Mouse (Mus musculus) midbrain, embryonic 10.5 days (tissue): ENCODE measurements at regions not wholly inside any gene's neighbourhood (a gene's known extent, or its start where the extent isn't known, plus 50 kb on each side); places are given as distances from the start of the nearest gene placed in this dataset.
A peak's percentile ranks its signal among the peaks of the same experiment; 100 is the strongest.
"Not testable (repeated sequence)": the region's sequence is repeated elsewhere in the genome, so short reads cannot be mapped to it uniquely, and the experiment has no call there.

Experiments
- DNase-seq: peaks from one replicate; pipeline ENCODE4 v3.0.0-alpha.2; 2017; ENCODE audit warnings: low spot score
- H3K27ac ChIP-seq: fragments of 300-500 bp; sonication (generic); replicated peaks from 2 replicates; pipeline ENCODE4 v1.5.1; 2016; ENCODE audit warnings: mild to moderate bottlenecking
- H3K27me3 ChIP-seq: fragments of 300-500 bp; sonication (generic); 2 replicates; pipeline ENCODE4 v1.6.1; 2016; ENCODE audit warnings: low read depth, mild to moderate bottlenecking; ENCODE audit not compliant: poor library complexity, severe bottlenecking
- H3K36me3 ChIP-seq: fragments of 300-500 bp; sonication (generic); 2 replicates; pipeline ENCODE4 v1.6.1; 2016; ENCODE audit warnings: mild to moderate bottlenecking, moderate library complexity
- H3K4me1 ChIP-seq: fragments of 300-500 bp; sonication (generic); 2 replicates; pipeline ENCODE4 v1.6.1; 2016
- H3K4me3 ChIP-seq: fragments of 300-500 bp; sonication (generic); 2 replicates; pipeline ENCODE4 v1.5.1; 2016; ENCODE audit warnings: mild to moderate bottlenecking, moderate library complexity
- H3K9me3 ChIP-seq: fragments of 300-500 bp; sonication (generic); replicated peaks from 2 replicates; pipeline ENCODE4 v1.6.1; 2016; ENCODE audit warnings: mild to moderate bottlenecking
- WGBS: fragments of 180-500 bp; shearing (Covaris S2); methylation state at CpG from one replicate; pipeline ENCODE4 v1.1.7; 2016; 5-methylcytosine and 5-hydroxymethylcytosine counted together

DNA sequence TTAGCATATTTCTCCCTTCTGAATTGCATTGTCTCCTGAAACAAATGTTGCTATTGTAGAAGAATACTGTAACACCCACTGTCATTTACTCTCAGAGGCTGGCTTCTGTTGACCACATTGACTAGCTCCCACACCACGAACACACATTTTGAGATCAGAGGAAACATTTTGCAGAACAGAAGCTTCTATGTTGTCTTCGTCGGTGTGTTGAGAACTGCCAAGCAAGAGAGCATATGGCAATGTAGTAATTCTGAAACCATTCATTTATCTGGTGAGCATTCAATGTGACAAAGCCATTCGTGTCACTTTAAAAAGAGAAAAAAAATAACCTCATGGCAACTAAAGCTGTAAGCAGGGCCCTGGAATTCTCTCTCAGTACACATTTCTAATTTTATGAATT is 343.9 kb downstream of the Car8 start:
- H3K36me3 ChIP-seq: no peaks in the 10 kb centered on the region
- H3K27ac ChIP-seq: no peak overlapping the region
- no peaks in the 10 kb centered on the region for H3K9me3 ChIP-seq
- H3K4me3 ChIP-seq: no peak overlapping the region
- no peaks in the 10 kb centered on the region for H3K4me1 ChIP-seq
- H3K27me3 ChIP-seq: no peaks in the 10 kb centered on the region
- no peak for DNase-seq
- 93% methylated on average over 4 of the region's 4 CpGs for WGBS

DNA sequence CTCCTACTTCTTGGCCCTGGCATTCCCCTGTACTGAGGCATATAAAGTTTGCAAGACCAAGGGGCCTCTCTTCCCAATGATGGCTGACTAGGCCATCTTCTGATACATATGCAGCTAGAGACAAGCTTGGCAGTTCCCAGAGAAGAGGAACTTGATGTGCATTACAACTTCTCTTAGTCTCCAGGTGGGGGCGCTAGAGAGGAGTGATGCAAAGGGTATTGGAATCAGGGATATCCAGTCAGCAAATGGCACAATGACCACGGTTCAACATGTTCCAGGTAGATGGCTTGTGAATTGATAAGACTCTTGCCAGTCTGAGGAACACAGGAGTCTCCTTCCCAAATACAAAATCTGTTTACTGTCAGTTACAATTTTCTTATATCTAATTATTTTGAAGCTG is 347.7 kb downstream of the Car8 start:
- Histone ChIP-seq H3K4me3 (no peak overlapping the region), H3K27ac (no peak overlapping the region), H3K27me3 (no peaks in the 10 kb centered on the region), H3K4me1 (no peaks in the 10 kb centered on the region), H3K36me3 (no peaks in the 10 kb centered on the region), H3K9me3 (no peaks in the 10 kb centered on the region)
- DNase-seq: no peak
- WGBS: 68% methylated on average over 2 of the region's 2 CpGs

DNA sequence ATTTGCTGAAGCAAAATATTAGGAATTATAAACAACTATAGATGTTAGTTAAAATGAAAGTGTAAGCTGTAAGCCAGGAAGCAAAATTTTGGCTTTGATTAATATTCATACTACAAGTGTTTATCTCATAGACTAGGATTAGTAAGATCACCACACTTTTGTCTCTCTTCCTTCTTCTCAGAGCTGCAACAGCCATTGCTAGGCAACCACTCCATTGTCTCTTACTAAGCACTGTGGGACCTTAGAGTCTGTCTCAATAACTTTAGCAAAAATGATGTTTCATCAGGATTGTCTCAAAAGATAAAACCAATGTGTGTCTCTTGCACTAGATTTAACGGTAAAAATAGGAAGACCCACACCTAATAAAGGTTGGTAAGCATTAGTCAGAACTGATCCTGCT is 384.3 kb downstream of the Car8 start:
- Histone ChIP-seq H3K4me3 (no peak overlapping the region), H3K4me1 (peaks cover 11% of the 10 kb centered on the region), H3K27me3 (no peaks in the 10 kb centered on the region), H3K36me3 (no peaks in the 10 kb centered on the region), H3K27ac (no peak overlapping the region), H3K9me3 (no peaks in the 10 kb centered on the region)
- 67% methylated on average over 1 of the region's 1 CpGs for WGBS
- no peak for DNase-seq

DNA sequence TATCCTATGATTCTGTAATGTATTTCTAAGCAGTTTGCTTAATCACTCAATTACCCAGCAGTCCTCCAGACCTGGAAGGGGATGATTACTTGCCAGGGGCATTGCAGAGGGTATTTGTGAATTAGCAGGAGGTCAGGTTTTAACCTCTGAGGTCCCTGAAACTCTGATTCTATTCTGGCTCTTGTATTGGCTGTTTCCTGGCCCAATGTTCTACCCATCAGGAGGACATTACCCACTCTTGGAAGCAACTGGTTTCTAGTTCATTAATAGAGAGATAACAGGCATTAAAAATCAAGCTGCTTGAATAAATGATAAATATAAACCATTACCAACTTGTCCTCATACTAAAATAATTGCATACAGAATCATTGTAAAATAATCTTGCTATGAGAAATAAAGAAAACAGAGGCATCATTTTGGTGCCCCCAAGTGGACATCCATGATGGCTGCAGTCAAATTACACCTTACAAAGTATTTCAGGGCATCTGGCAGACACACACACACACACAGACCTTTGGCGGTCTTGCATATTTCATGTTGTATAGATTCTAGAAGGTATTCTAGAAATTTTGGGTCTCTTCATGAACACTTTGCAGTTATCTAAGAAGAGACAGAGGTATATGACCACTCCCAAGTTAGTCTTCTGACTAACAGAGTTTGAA is 385.6 kb downstream of the Car8 start:
- DNase-seq: peak; percentile 21

DNA sequence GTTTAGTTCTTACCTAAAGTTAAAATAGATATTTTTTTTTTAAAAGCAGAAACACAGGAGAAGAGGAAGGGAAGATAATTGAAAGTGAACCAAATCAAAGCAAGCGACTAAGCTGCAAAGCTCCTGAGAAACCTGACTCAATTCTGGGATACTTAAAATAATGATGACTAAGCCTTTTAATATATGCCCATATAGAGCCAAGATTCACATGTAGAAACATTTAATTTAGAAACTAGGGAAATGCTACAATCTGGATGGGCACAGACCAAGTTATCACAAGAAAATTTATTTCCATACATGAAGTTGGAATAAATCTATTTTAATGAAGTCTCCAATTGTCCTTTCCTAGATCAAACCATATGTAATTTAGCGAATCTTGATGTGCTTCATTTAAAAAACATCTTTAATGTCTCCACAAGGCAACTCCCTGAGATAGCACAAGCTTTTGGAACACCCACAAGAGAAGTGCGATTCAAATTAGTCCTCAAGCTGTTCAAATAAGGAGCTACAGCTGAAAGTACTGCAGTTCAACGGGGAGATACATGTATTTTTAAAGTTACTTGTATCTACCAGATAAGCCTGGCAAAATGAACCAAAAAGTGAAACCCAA is 386.7 kb downstream of the Car8 start:
- no peak for DNase-seq
- H3K9me3 ChIP-seq: no peaks in the 10 kb centered on the region
- H3K27ac ChIP-seq: no peak overlapping the region
- peaks cover 11% of the 10 kb centered on the region for H3K4me1 ChIP-seq
- H3K4me3 ChIP-seq: no peak overlapping the region
- WGBS: 89% methylated on average over 4 of the region's 4 CpGs
- no peaks in the 10 kb centered on the region for H3K27me3 ChIP-seq
- no peaks in the 10 kb centered on the region for H3K36me3 ChIP-seq

More for the DNA sequence above, 385.6 kb downstream of the Car8 start:
- Histone ChIP-seq H3K27ac (no peak overlapping the region), H3K4me3 (no peak overlapping the region), H3K9me3 (no peaks in the 10 kb centered on the region), H3K36me3 (no peaks in the 10 kb centered on the region), H3K4me1 (peaks cover 11% of the 10 kb centered on the region), H3K27me3 (no peaks in the 10 kb centered on the region)
- 74% methylated on average over 1 of the region's 1 CpGs for WGBS

DNA sequence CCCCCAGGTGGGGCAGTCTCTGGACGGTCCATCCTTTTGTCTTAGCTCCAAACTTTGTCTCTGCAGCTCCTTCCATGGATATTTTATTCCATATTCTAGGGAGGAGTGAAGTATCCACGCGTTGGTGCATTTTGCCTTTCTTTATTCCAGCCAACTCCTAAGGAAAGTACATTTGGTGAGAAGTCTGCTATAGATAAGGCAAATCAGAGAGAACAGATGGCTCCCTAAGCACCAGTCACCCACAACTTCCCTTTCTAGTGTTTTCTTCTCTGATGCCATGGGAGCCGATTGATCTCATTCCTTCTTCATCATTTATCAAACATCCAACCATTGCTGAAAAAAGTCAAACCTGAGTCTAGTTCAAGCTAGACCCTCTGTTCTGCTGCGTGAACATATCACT is 391.4 kb downstream of the Car8 start:
- H3K9me3 ChIP-seq: no peaks in the 10 kb centered on the region
- no peak overlapping the region for H3K4me3 ChIP-seq
- H3K4me1 ChIP-seq: no peaks in the 10 kb centered on the region
- H3K27me3 ChIP-seq: no peaks in the 10 kb centered on the region
- 87% methylated on average over 5 of the region's 5 CpGs for WGBS
- no peak for DNase-seq
- H3K27ac ChIP-seq: no peak overlapping the region
- no peaks in the 10 kb centered on the region for H3K36me3 ChIP-seq

DNA sequence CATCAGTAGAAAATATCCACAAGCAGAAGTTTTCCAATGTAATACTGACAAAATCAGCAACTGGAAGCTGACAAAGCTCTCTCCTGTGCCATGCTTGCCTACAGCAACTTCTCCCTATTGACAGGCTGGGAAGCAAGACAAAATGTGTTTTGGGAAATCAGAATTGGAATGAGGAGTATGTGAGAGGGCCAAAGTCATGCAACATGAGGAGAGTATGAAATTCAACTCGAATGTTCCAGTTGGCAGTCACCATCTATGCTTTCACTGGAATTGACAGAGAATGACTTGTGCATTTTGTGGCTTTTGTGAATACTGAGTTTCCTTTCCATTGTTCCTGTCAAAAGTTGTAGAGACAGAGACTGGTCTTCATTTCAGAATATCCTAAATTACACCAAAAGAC is 409.7 kb downstream of the Car8 start:
- Histone ChIP-seq H3K27me3 (no peaks in the 10 kb centered on the region), H3K4me3 (no peak overlapping the region), H3K4me1 (no peaks in the 10 kb centered on the region), H3K36me3 (no peaks in the 10 kb centered on the region), H3K27ac (no peak overlapping the region), H3K9me3 (no peaks in the 10 kb centered on the region)
- WGBS: 83% methylated on average over 1 of the region's 1 CpGs
- DNase-seq: no peak

DNA sequence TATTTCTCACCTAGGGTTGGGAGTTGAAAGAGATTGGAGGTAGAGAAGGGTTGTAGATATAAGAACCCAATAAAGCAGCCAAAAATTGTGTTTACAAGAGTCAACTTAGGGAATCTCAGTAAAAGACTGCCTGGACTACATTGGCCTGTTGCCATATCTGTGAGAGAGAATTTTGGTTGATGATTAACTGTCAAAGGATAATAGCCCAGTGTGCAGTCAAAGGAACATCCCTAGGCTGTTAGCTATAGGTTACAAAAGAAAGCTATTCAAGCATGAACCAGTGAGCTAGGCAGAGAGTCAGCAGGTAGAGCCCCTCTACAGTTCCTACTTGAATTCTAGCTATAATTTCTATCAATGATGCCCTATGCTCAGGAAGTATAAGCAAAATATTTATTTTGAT is 419.0 kb downstream of the Car8 start:
- Histone ChIP-seq H3K36me3 (no peaks in the 10 kb centered on the region), H3K4me3 (no peak overlapping the region), H3K27me3 (no peaks in the 10 kb centered on the region), H3K27ac (no peak overlapping the region), H3K9me3 (no peaks in the 10 kb centered on the region), H3K4me1 (no peaks in the 10 kb centered on the region)
- no peak for DNase-seq

DNA sequence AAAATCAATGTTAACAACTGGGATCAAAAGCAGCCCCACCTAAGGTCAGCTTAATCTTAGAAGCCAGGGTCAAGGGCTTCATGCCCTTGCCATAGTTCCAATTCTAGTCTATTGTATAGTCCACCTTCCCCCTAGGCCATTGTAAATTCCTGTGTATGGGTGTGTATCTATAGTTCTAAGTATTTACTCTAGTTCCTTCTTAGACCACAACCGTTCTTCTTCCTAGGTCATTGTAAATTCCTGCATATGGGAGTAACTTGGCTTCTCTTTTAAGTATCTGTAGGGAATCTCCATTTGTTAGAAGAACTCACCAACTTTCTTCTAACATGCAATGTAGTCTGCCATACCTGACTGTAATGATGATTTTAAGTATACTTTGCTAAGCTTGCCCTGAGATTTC is 461.1 kb downstream of the Car8 start:
- DNase-seq, H3K9me3 ChIP-seq, H3K27me3 ChIP-seq, H3K36me3 ChIP-seq, H3K4me1 ChIP-seq, H3K27ac ChIP-seq, H3K4me3 ChIP-seq: not testable (repeated sequence)
- 91% methylated on average over 1 of the region's 1 CpGs for WGBS

DNA sequence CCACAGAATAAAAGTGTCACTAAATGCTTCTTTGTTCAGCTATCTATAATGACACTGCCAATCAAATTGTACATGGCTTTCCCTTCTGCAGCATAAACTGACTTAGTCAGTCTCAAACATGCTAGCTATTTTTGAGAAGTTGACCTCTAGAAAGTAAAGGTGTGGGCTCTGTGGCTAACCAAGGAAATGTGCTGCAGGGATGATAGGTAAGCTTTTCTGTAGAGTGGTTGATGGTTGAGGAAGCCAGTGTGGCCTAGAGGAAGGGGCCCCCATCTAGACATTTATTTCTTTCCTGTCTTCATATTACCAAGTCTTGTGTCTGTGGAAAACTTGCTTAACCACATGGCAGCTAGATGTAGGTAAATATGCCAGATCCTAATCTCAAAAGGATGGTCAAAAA is 483.4 kb downstream of the Car8 start:
- H3K36me3 ChIP-seq: no peaks in the 10 kb centered on the region
- H3K4me3 ChIP-seq: no peak overlapping the region
- DNase-seq: no peak
- H3K27me3 ChIP-seq: no peaks in the 10 kb centered on the region
- H3K4me1 ChIP-seq: no peaks in the 10 kb centered on the region
- no peaks in the 10 kb centered on the region for H3K9me3 ChIP-seq
- H3K27ac ChIP-seq: no peak overlapping the region

DNA sequence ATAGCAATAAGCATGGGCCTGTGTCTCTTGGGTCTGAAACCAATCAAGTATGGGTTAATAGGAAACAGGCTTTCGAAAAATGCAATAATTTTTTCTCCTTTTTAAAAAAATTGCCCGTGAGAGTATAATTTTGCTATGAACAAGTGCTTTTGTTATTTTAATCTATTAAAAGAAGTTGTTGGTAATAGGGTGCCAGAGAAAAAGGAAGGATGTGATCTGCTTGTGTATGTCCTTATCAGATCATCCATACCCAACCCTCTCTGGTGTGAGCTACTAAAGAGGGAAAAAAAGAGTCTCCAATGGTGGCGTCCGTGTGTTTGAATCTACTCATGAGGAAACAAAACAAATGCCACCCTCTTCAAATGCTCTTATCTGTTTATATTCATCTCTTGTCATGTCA is 484.9 kb downstream of the Car8 start:
- 93% methylated on average over 4 of the region's 4 CpGs for WGBS
- H3K4me1 ChIP-seq: no peaks in the 10 kb centered on the region
- DNase-seq: no peak

DNA sequence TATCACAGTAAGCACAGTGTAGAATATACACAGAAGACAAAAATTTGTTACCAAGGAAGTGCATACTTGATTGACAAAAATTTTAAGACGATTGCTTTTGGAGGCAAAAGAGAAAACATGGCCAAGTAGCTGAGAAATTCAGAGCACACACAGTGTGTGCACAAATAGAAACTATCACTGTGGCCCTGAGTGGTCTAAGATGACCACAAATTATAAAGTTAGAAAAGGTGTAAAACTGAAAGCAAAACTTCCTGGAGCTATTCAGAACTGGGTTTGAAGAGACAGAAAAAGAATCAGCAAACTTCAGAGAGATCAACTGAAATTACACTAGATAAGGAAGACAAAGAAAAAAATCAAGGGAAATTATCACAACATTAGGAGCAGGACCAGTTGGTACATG is 487.6 kb downstream of the Car8 start:
- H3K4me3 ChIP-seq: no peak overlapping the region
- H3K36me3 ChIP-seq: no peaks in the 10 kb centered on the region
- H3K27me3 ChIP-seq: no peaks in the 10 kb centered on the region
- no peak for DNase-seq
- no peak overlapping the region for H3K27ac ChIP-seq
- H3K9me3 ChIP-seq: no peaks in the 10 kb centered on the region
- 89% methylated on average over 1 of the region's 1 CpGs for WGBS
- no peaks in the 10 kb centered on the region for H3K4me1 ChIP-seq

More for the DNA sequence above, 484.9 kb downstream of the Car8 start:
- Histone ChIP-seq H3K27me3 (no peaks in the 10 kb centered on the region), H3K27ac (no peak overlapping the region), H3K36me3 (no peaks in the 10 kb centered on the region), H3K4me3 (no peak overlapping the region), H3K9me3 (no peaks in the 10 kb centered on the region)

DNA sequence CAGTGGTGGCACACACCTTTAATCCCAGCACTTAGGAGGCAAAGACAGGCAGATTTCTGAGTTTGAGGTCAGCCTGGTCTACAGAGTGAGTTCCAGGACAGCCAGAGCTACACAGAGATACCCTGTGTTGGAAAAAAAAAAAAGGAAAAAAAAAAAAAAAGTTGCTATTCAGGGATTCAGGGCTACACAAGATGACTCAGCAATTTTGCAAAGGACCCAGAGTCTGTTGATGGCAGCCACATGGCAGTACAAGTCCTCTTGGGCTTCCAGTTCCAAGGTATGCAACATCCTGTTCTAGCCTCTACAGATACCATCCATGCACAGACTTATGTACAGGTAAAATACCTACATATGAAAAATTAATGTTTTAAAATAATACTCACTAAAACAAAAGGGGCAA is 515.9 kb downstream of the Car8 start:
- DNase-seq: no peak
- no peaks in the 10 kb centered on the region for H3K9me3 ChIP-seq
- no peak overlapping the region for H3K4me3 ChIP-seq
- no peaks in the 10 kb centered on the region for H3K27me3 ChIP-seq
- H3K27ac ChIP-seq: no peak overlapping the region
- H3K36me3 ChIP-seq: no peaks in the 10 kb centered on the region
- no peaks in the 10 kb centered on the region for H3K4me1 ChIP-seq

DNA sequence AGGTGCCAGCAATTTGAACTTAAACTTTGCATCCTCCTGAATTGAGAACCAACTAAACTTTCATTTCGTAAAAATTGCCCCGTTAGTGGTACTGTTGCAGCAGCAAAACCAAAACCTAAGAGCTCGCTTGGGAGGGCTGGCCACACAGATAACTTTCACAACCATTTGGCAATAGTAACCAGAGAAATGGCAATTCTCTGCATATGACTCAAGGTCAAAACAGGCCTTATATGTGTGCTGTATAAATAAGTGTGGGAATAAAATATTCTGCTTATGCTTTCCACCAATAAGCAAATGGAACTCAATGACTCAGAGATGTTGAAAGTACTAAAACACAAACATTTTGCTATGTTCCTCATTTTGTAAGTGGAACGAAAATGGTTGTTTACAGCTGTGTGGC is 550.3 kb downstream of the Car8 start:
- H3K4me1 ChIP-seq: no peaks in the 10 kb centered on the region
- no peaks in the 10 kb centered on the region for H3K36me3 ChIP-seq
- 0 out of 2 replicates have a peak, but pooled peaks cover under 1% of the 10 kb centered on the region for H3K9me3 ChIP-seq
- no peak overlapping the region for H3K27ac ChIP-seq
- no peak overlapping the region for H3K4me3 ChIP-seq
- 87% methylated on average over 4 of the region's 4 CpGs for WGBS
- no peak for DNase-seq
- H3K27me3 ChIP-seq: no peaks in the 10 kb centered on the region
